Mouse (Mus musculus): Measurements from ENCODE around the gene Copz2. TPM values are rescaled to one million over a fixed set of nuclear protein-coding genes. Genes with fewer than 3 reads are reported as not detected.
"Not testable (repeated sequence)": the region's sequence is repeated elsewhere in the genome, so short reads cannot be mapped to it uniquely, and the experiment has no call there.

The Copz2 gene
- polyA plus RNA-seq, 1 experiment from 2014 or later: 19.7 TPM

DNA sequence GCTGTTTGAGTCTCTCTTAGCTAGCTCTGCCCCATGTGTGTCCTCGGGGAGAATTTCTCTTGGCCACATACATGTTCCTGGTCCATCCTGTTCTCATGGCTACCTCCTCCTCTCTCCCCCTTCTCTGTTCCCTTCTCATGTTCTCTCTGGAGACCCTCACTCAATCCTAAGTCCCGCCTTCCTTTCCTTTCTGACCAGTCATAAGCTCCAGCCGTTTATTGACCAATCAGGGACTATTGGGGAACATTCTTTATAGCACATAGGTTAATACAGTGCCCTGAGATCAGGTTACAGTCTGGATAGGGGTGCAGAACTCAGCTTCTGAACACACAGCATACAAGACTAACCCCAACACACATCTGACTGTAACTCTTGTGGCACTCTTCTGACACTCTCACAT, 2.4 kb upstream of the Copz2 start:
- no peak overlapping the region for H3K4me2 ChIP-seq (replicated peaks)
- no peak for ATAC-seq
- H3K27me3 ChIP-seq: peaks cover 22% of the 10 kb centered on the region
- no peaks in the 10 kb centered on the region for H3K9me3 ChIP-seq
- peaks cover 10% of the 10 kb centered on the region; the same call in 1 of the 2 replicates for H3K4me1 ChIP-seq (replicated peaks)
- no peak overlapping the region for H3K9ac ChIP-seq (replicated peaks)
- H3K36me3 ChIP-seq: no peaks in the 10 kb centered on the region
- H3K27ac ChIP-seq: no peak overlapping the region
- WGBS: 64% methylated on average over 3 of the region's 3 CpGs
- no peak overlapping the region for H3K4me3 ChIP-seq (replicated peaks)

- Histone ChIP-seq H3K27me3 (peaks cover 22% of the 10 kb centered on the region), H3K27ac (no peak overlapping the region), H3K9me3 (no peaks in the 10 kb centered on the region), H3K9ac (replicated peaks) (no peak overlapping the region), H3K4me2 (replicated peaks) (no peak overlapping the region), H3K36me3 (no peaks in the 10 kb centered on the region), H3K4me3 (replicated peaks) (no peak overlapping the region), H3K4me1 (replicated peaks) (peaks cover 10% of the 10 kb centered on the region; the same call in 1 of the 2 replicates)
- 67% methylated on average over 9 of the region's 9 CpGs for WGBS
- no peak for ATAC-seq
These were observed 976 bp upstream of the Copz2 start for GRCm38 (mm10) chr11:96848694-96849093.

GRCm38 (mm10) chr11:96849145-96849544, 525 bp upstream of the Copz2 start:
- H3K9ac ChIP-seq (replicated peaks); H3K4me3 ChIP-seq (replicated peaks); H3K9me3 ChIP-seq; ATAC-seq; H3K27ac ChIP-seq; H3K36me3 ChIP-seq: not testable (repeated sequence)
- Histone ChIP-seq H3K27me3 (peaks cover 22% of the 10 kb centered on the region), H3K4me2 (replicated peaks) (peak overlapping the region; percentile 75), H3K4me1 (replicated peaks) (peaks cover 10% of the 10 kb centered on the region; the same call in 1 of the 2 replicates)
- WGBS: 81% methylated on average over 5 of the region's 5 CpGs

DNA sequence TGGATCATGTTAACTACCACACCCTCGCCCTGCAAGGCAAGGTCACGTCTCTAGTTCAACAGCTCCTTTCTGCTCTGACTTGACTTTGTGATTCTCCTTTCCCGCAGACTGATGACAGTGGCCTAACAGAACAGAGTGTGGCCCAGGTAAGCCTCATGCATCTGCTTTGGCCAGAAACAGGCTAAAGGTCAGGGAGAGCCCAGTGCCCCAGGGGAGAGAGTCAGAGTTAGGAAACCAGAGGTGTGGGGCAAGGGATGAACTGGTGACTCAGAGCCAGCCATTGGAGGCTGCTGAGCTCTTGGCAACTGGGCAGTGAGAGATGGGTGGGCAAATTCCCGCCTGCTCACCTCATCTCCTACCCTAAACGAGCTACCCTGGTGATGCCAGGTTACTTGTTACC, 7.8 kb downstream of the Copz2 start:
- Histone ChIP-seq H3K9ac (replicated peaks) (no peak overlapping the region), H3K36me3 (no peaks in the 10 kb centered on the region), H3K4me2 (replicated peaks) (no peak overlapping the region), H3K4me1 (replicated peaks) (peaks cover 19% of the 10 kb centered on the region), H3K27me3 (0 out of 2 replicates have a peak, but pooled peaks cover 3% of the 10 kb centered on the region), H3K4me3 (replicated peaks) (no peak overlapping the region), H3K9me3 (no peaks in the 10 kb centered on the region), H3K27ac (no peak overlapping the region)
- ATAC-seq: no peak
- 82% methylated on average over 5 of the region's 5 CpGs for WGBS

DNA sequence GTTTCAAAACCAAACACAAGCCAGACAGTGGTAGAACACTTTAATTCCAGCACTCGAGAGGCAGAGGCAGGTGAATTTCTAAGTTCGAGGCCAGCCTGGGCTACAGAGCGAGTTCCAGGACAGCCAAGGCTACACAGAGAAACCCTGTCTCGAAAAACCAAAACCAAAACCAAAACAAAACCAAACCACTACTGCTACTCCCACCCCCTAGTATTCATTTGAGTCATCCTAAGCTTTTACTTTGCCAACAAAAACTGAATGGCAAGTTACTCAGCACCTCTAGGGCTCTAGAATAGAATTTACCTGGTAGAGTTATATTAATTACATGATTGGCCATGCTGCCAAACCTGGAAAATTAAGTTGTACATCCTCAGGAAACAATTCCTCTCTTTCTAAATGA, 10.0 kb downstream of the Copz2 start:
- no peak overlapping the region for H3K4me2 ChIP-seq (replicated peaks)
- H3K27me3 ChIP-seq: 0 out of 2 replicates have a peak, but pooled peaks cover 3% of the 10 kb centered on the region
- no peaks in the 10 kb centered on the region for H3K36me3 ChIP-seq
- peaks cover 36% of the 10 kb centered on the region for H3K4me1 ChIP-seq (replicated peaks)
- no peak overlapping the region for H3K27ac ChIP-seq
- 89% methylated on average over 4 of the region's 4 CpGs for WGBS
- no peak overlapping the region for H3K9ac ChIP-seq (replicated peaks)
- H3K9me3 ChIP-seq: no peaks in the 10 kb centered on the region
- ATAC-seq: no peak
- H3K4me3 ChIP-seq (replicated peaks): no peak overlapping the region

- Histone ChIP-seq H3K4me2 (replicated peaks) (peak overlapping the region; percentile 86), H3K4me1 (replicated peaks) (peaks cover 36% of the 10 kb centered on the region), H3K9ac (replicated peaks) (no peak overlapping the region), H3K9me3 (no peaks in the 10 kb centered on the region), H3K36me3 (no peaks in the 10 kb centered on the region), H3K27me3 (0 out of 2 replicates have a peak, but pooled peaks cover 3% of the 10 kb centered on the region), H3K4me3 (replicated peaks) (no peak overlapping the region), H3K27ac (no peak overlapping the region)
- peak; percentile 67 for ATAC-seq
- WGBS: 6% methylated on average over 8 of the region's 8 CpGs
These were observed 10.9 kb downstream of the Copz2 start for GRCm38 (mm10) chr11:96860564-96860963.

DNA sequence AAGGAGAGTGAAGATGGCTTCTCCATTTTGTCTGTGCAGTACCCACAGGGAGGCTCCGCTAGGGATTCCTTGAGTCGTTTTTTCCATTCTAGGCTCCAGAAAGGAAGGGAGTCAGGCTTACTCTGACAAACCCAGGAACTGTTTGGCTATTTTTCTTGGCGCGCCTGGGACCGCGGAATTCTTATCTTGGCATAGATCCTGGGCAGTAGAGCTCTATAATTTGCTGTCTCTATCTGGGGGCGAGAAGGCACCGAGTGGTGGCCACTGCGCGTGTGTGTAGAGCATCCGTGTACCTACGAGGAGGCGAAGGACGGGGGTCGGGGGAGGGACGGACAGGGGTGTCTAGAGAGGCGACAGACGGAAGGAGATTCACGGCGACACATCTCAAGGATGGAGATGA, 11.8 kb downstream of the Copz2 start:
- Histone ChIP-seq H3K36me3 (no peaks in the 10 kb centered on the region), H3K9me3 (no peaks in the 10 kb centered on the region), H3K27ac (no peak overlapping the region), H3K4me1 (replicated peaks) (peaks cover 36% of the 10 kb centered on the region), H3K4me3 (replicated peaks) (peak overlapping the region; percentile 43), H3K9ac (replicated peaks) (peak overlapping the region; percentile 57), H3K27me3 (0 out of 2 replicates have a peak, but pooled peaks cover 3% of the 10 kb centered on the region), H3K4me2 (replicated peaks) (peak overlapping the region; percentile 86)
- peak; percentile 53 for ATAC-seq
- 2% methylated on average over 20 of the region's 20 CpGs for WGBS

GRCm38 (mm10) chr11:96861878-96862289, 12.2 kb downstream of the Copz2 start:
- Histone ChIP-seq H3K27me3 (0 out of 2 replicates have a peak, but pooled peaks cover 3% of the 10 kb centered on the region), H3K4me1 (replicated peaks) (peaks cover 36% of the 10 kb centered on the region), H3K4me2 (replicated peaks) (peak overlapping the region; percentile 86), H3K27ac (no peak overlapping the region), H3K4me3 (replicated peaks) (peak overlapping the region; percentile 43), H3K36me3 (no peaks in the 10 kb centered on the region), H3K9ac (replicated peaks) (peak overlapping the region; percentile 57), H3K9me3 (no peaks in the 10 kb centered on the region)
- peak; percentile 82 for ATAC-seq
- under 1% methylated on average over 31 of the region's 31 CpGs for WGBS

GRCm38 (mm10) chr11:96862534-96862933, 12.9 kb downstream of the Copz2 start:
- Histone ChIP-seq H3K9ac (replicated peaks) (no peak overlapping the region), H3K4me3 (replicated peaks) (peak overlapping the region; percentile 43; the same call in 1 of the 2 replicates), H3K27ac (peak overlapping the region; percentile 57; the same call in 1 of the 2 replicates), H3K36me3 (no peaks in the 10 kb centered on the region), H3K4me1 (replicated peaks) (peaks cover 40% of the 10 kb centered on the region), H3K27me3 (0 out of 2 replicates have a peak, but pooled peaks cover 3% of the 10 kb centered on the region), H3K4me2 (replicated peaks) (peak overlapping the region; percentile 86), H3K9me3 (no peaks in the 10 kb centered on the region)
- no peak for ATAC-seq
- 52% methylated on average over 12 of the region's 12 CpGs for WGBS

GRCm38 (mm10) chr11:96863206-96863995, 13.7 kb downstream of the Copz2 start:
- H3K9me3 ChIP-seq: no peaks in the 10 kb centered on the region
- 0 out of 2 replicates have a peak, but pooled peaks cover 3% of the 10 kb centered on the region for H3K27me3 ChIP-seq
- peaks cover 40% of the 10 kb centered on the region for H3K4me1 ChIP-seq (replicated peaks)
- ATAC-seq: peak; percentile 41
- H3K4me2 ChIP-seq (replicated peaks): peak overlapping the region; percentile 26
- WGBS: 17% methylated on average over 25 of the region's 26 CpGs
- no peak overlapping the region for H3K4me3 ChIP-seq (replicated peaks)
- H3K36me3 ChIP-seq: no peaks in the 10 kb centered on the region
- H3K9ac ChIP-seq (replicated peaks): no peak overlapping the region
- peak overlapping the region; percentile 3; the same call in 1 of the 2 replicates for H3K27ac ChIP-seq

- no peak overlapping the region for H3K4me3 ChIP-seq (replicated peaks)
- H3K4me1 ChIP-seq (replicated peaks): peaks cover 33% of the 10 kb centered on the region
- 10% methylated on average over 5 of the region's 5 CpGs for WGBS
- H3K9ac ChIP-seq (replicated peaks): no peak overlapping the region
- no peak overlapping the region for H3K27ac ChIP-seq
- H3K27me3 ChIP-seq: no peaks in the 10 kb centered on the region
- H3K9me3 ChIP-seq: no peaks in the 10 kb centered on the region
- no peaks in the 10 kb centered on the region for H3K36me3 ChIP-seq
- ATAC-seq: peak; percentile 61
- no peak overlapping the region for H3K4me2 ChIP-seq (replicated peaks)
These were observed 17.5 kb downstream of the Copz2 start for GRCm38 (mm10) chr11:96867149-96867548.

Data from midbrain, embryonic 13.5 days (tissue).